In genomic region chr7:132776338-132777111, GRCm38 (mm10) we compare ENCODE assay signal across 8 mouse cellular contexts. TPM values are rescaled to one million over a fixed set of nuclear protein-coding genes. Genes with fewer than 3 reads are reported as not detected.
DNase-seq lines count a peak whose midpoint lies in the region; ATAC-seq and TF ChIP-seq lines count a peak whose summit lies in the region.

No protein-coding gene starts in this region.

- DNase-seq in heart, adult 11 months: peak; percentile 97
- DNase-seq in heart, adult 8-10 months (ENCODE audit: low spot score): no peak
- peak; percentile 35 for DNase-seq in brain, embryonic 14.5 days (ENCODE audit: low read depth)
- DNase-seq in layer of hippocampus, postnatal 36 days: no peak
- DNase-seq in yolk sac, embryonic 10.5 days (ENCODE audit: low spot score): no peak
- DNase-seq in forebrain, embryonic 11.5 days (ENCODE audit: low spot score): no peak

- H3K4me1 ChIP-seq in E14TG2a.4 (replicated peaks; ENCODE audit: low read depth, low read length): peaks cover 60% of the 10 kb centered on the region
- peaks cover 84% of the 10 kb centered on the region for H3K4me1 ChIP-seq in liver, embryonic 15.5 days (replicated peaks)
- H3K4me1 ChIP-seq in forebrain, embryonic 11.5 days (replicated peaks; ENCODE audit: control insufficient read depth, insufficient read depth, low read length): peaks cover 14% of the 10 kb centered on the region

- ATAC-seq in liver, embryonic 15.5 days (ENCODE audit: insufficient read depth): peak; percentile 51
- ATAC-seq in forebrain, embryonic 11.5 days (replicated peaks; ENCODE audit: low FRiP score): no peak

- peak overlapping the region; percentile 74 for H3K4me2 ChIP-seq in liver, embryonic 15.5 days
- no peak overlapping the region for H3K4me2 ChIP-seq in forebrain, embryonic 11.5 days (ENCODE audit: low read depth, low read length, severe bottlenecking)

- H3K27me3 ChIP-seq in E14TG2a.4 (ENCODE audit: insufficient read depth, low read length): no peaks in the 10 kb centered on the region; the same call in 1 of the 2 replicates
- H3K27me3 ChIP-seq in liver, embryonic 15.5 days: no peaks in the 10 kb centered on the region
- H3K27me3 ChIP-seq in forebrain, embryonic 11.5 days (ENCODE audit: control insufficient read depth, insufficient read depth, low read length): no peaks in the 10 kb centered on the region

- no peak for TF ChIP-seq CTCF in E14TG2a.4 (conservative IDR thresholded peaks at IDR 0.05; ENCODE audit: low read length)
- TF ChIP-seq CTCF in brain, embryonic 14.5 days (IDR thresholded peaks at IDR 0.05; ENCODE audit: borderline replicate concordance, extremely low read depth, insufficient read depth, insufficient read length): no peak

- peak overlapping the region; percentile 14; the same call in 1 of the 2 replicates for H3K4me3 ChIP-seq in E14TG2a.4 (replicated peaks; ENCODE audit: low read length)
- peak overlapping the region; percentile 69 for H3K4me3 ChIP-seq in liver, embryonic 15.5 days (replicated peaks)
- no peak overlapping the region for H3K4me3 ChIP-seq in forebrain, embryonic 11.5 days (ENCODE audit: low read depth, low read length)

- no peak for TF ChIP-seq POLR2A in brain, embryonic 14.5 days (IDR thresholded peaks at IDR 0.05; ENCODE audit: borderline replicate concordance, extremely low read depth, insufficient read depth, insufficient read length, poor library complexity, severe bottlenecking)

- peak overlapping the region; percentile 98 for H3K27ac ChIP-seq in liver, embryonic 15.5 days (replicated peaks)
- no peak overlapping the region for H3K27ac ChIP-seq in forebrain, embryonic 11.5 days (ENCODE audit: low read depth, low read length)

- peaks cover 45% of the 10 kb centered on the region for H3K36me3 ChIP-seq in E14TG2a.4 (ENCODE audit: insufficient read depth, low read length)
- H3K36me3 ChIP-seq in liver, embryonic 15.5 days (replicated peaks): peaks cover 19% of the 10 kb centered on the region
- no peaks in the 10 kb centered on the region; the same call in 1 of the 2 replicates for H3K36me3 ChIP-seq in forebrain, embryonic 11.5 days (ENCODE audit: control insufficient read depth, insufficient read depth, low read length)

- peak overlapping the region; percentile 65 for H3K9ac ChIP-seq in liver, embryonic 15.5 days
- no peak overlapping the region for H3K9ac ChIP-seq in forebrain, embryonic 11.5 days (ENCODE audit: low read length)

- no peaks in the 10 kb centered on the region for H3K9me3 ChIP-seq in E14TG2a.4 (ENCODE audit: low read length)
- no peaks in the 10 kb centered on the region for H3K9me3 ChIP-seq in liver, embryonic 15.5 days (replicated peaks)
- H3K9me3 ChIP-seq in forebrain, embryonic 11.5 days (ENCODE audit: control insufficient read depth, low read length): no peaks in the 10 kb centered on the region

- 52% methylated on average over 7 of the region's 7 CpGs for WGBS in liver, embryonic 15.5 days (ENCODE audit: insufficient replicate concordance)
- 91% methylated on average over 7 of the region's 7 CpGs for WGBS in forebrain, embryonic 11.5 days

RNA-seq across cellular contexts. Expression of gene Fam53b, which starts 37.2 kb away (rescaled TPM):
- 10 to 100 TPM; 24.0 to 31.3 (median 26.9) TPM for total RNA-seq in heart, adult 8-10 months (2022)
- polyA plus RNA-seq in brain, embryonic 14.5 days (2012; rRNA removed): 14.8 and 16.1 TPM in 2 replicates
- 25.5 and 28.0 TPM in 2 replicates for polyA plus RNA-seq in liver, embryonic 15.5 days (2015; fragmentation: Nextera tagmentation; extraction: Ambion mirVana)
- 10 to 100 TPM; 46.4 to 53.3 TPM for total RNA-seq in layer of hippocampus, postnatal 36 days (2021)
- 44.3 and 45.5 TPM in 2 replicates for polyA plus RNA-seq in forebrain, embryonic 11.5 days (2014; fragmentation: Nextera tagmentation; extraction: Ambion mirVana)

Comparison
In these comparisons a context has a peak if more than half of its experiments do, and no peak if none do; other contexts are left out.
1. DNase-seq: peak in heart, adult 11 months (single experiment) and brain, embryonic 14.5 days (single experiment); none in heart, adult 8-10 months (single experiment), layer of hippocampus, postnatal 36 days (0 of 2), yolk sac, embryonic 10.5 days (single experiment) and forebrain, embryonic 11.5 days (single experiment).